Mouse (Mus musculus): ENCODE data around the gene Peak1. TPM values are rescaled to one million over a fixed set of nuclear protein-coding genes. Genes with fewer than 3 reads are reported as not detected.

Gene Peak1
- polyA plus RNA-seq, 1 experiment from 2014 or later, result 5.1 TPM

- H3K4me3 ChIP-seq, result no peak overlapping the region
- no peaks in the 10 kb centered on the region for H3K27me3 ChIP-seq (ENCODE audit: insufficient read depth, poor library complexity, severe bottlenecking)
- WGBS, result 94% methylated on average over 12 of the region's 12 CpGs
- H3K9me3 ChIP-seq, result no peaks in the 10 kb centered on the region
- no peaks in the 10 kb centered on the region for H3K36me3 ChIP-seq
- DNase-seq (ENCODE audit: low spot score), result no peak
- H3K27ac ChIP-seq, result no peak overlapping the region
- H3K4me1 ChIP-seq (replicated peaks), result no peaks in the 10 kb centered on the region
Observed at GRCm38 (mm10) chr9:56334363-56334762, 83.5 kb downstream of the Peak1 start.

GRCm38 (mm10) chr9:56332774-56333173 is 85.1 kb downstream of the Peak1 start:
- Histone ChIP-seq H3K9me3 (no peaks in the 10 kb centered on the region), H3K36me3 (no peaks in the 10 kb centered on the region), H3K27me3 (ENCODE audit: insufficient read depth, poor library complexity, severe bottlenecking) (no peaks in the 10 kb centered on the region), H3K27ac (no peak overlapping the region), H3K4me3 (no peak overlapping the region), H3K4me1 (replicated peaks) (no peaks in the 10 kb centered on the region)
- DNase-seq (ENCODE audit: low spot score), result no peak

- WGBS, result 92% methylated on average over 8 of the region's 8 CpGs
- Histone ChIP-seq H3K27ac (no peak overlapping the region), H3K4me3 (no peak overlapping the region), H3K4me1 (replicated peaks) (0 out of 2 replicates have a peak, but pooled peaks cover 4% of the 10 kb centered on the region), H3K36me3 (no peaks in the 10 kb centered on the region), H3K9me3 (no peaks in the 10 kb centered on the region), H3K27me3 (ENCODE audit: insufficient read depth, poor library complexity, severe bottlenecking) (no peaks in the 10 kb centered on the region)
- DNase-seq (ENCODE audit: low spot score), result no peak
Observed at GRCm38 (mm10) chr9:56326511-56327005, 91.3 kb downstream of the Peak1 start.

GRCm38 (mm10) chr9:56325725-56326124 is 92.1 kb downstream of the Peak1 start:
- 0 out of 2 replicates have a peak, but pooled peaks cover 4% of the 10 kb centered on the region for H3K4me1 ChIP-seq (replicated peaks)
- H3K36me3 ChIP-seq, result no peaks in the 10 kb centered on the region
- H3K9me3 ChIP-seq, result no peaks in the 10 kb centered on the region
- 92% methylated on average over 5 of the region's 5 CpGs for WGBS
- no peak overlapping the region for H3K4me3 ChIP-seq
- H3K27me3 ChIP-seq (ENCODE audit: insufficient read depth, poor library complexity, severe bottlenecking), result no peaks in the 10 kb centered on the region
- no peak for DNase-seq (ENCODE audit: low spot score)
- no peak overlapping the region for H3K27ac ChIP-seq

GRCm38 (mm10) chr9:56324576-56325355 is 93.1 kb downstream of the Peak1 start:
- 76% methylated on average over 16 of the region's 16 CpGs for WGBS
- H3K4me1 ChIP-seq (replicated peaks), result 0 out of 2 replicates have a peak, but pooled peaks cover 4% of the 10 kb centered on the region
- H3K9me3 ChIP-seq, result no peaks in the 10 kb centered on the region
- no peaks in the 10 kb centered on the region for H3K36me3 ChIP-seq
- DNase-seq (ENCODE audit: low spot score), result peak; percentile 7
- H3K4me3 ChIP-seq, result no peak overlapping the region
- H3K27ac ChIP-seq, result no peak overlapping the region
- no peaks in the 10 kb centered on the region for H3K27me3 ChIP-seq (ENCODE audit: insufficient read depth, poor library complexity, severe bottlenecking)

GRCm38 (mm10) chr9:56321291-56321690 is 96.6 kb downstream of the Peak1 start:
- Histone ChIP-seq H3K4me3 (no peak overlapping the region), H3K27me3 (ENCODE audit: insufficient read depth, poor library complexity, severe bottlenecking) (no peaks in the 10 kb centered on the region), H3K4me1 (replicated peaks) (0 out of 2 replicates have a peak, but pooled peaks cover 4% of the 10 kb centered on the region), H3K9me3 (peaks cover 4% of the 10 kb centered on the region), H3K36me3 (no peaks in the 10 kb centered on the region), H3K27ac (no peak overlapping the region)
- DNase-seq (ENCODE audit: low spot score), result no peak
- 90% methylated on average over 2 of the region's 2 CpGs for WGBS

GRCm38 (mm10) chr9:56314326-56314725 is 103.5 kb downstream of the Peak1 start:
- 90% methylated on average over 3 of the region's 3 CpGs for WGBS
- no peak for DNase-seq (ENCODE audit: low spot score)
- Histone ChIP-seq H3K4me1 (replicated peaks) (0 out of 2 replicates have a peak, but pooled peaks cover 3% of the 10 kb centered on the region), H3K9me3 (peaks cover 4% of the 10 kb centered on the region), H3K27ac (no peak overlapping the region), H3K27me3 (ENCODE audit: insufficient read depth, poor library complexity, severe bottlenecking) (no peaks in the 10 kb centered on the region), H3K4me3 (no peak overlapping the region), H3K36me3 (no peaks in the 10 kb centered on the region)

GRCm38 (mm10) chr9:56309079-56309478 is 108.8 kb downstream of the Peak1 start:
- Histone ChIP-seq H3K4me1 (replicated peaks) (peaks cover 16% of the 10 kb centered on the region), H3K27ac (no peak overlapping the region), H3K36me3 (no peaks in the 10 kb centered on the region), H3K4me3 (no peak overlapping the region), H3K9me3 (no peaks in the 10 kb centered on the region), H3K27me3 (ENCODE audit: insufficient read depth, poor library complexity, severe bottlenecking) (no peaks in the 10 kb centered on the region)
- DNase-seq (ENCODE audit: low spot score), result no peak
- 81% methylated on average over 2 of the region's 2 CpGs for WGBS

- no peaks in the 10 kb centered on the region for H3K9me3 ChIP-seq
- 53% methylated on average over 2 of the region's 2 CpGs for WGBS
- no peak overlapping the region for H3K27ac ChIP-seq
- no peak for DNase-seq (ENCODE audit: low spot score)
- no peaks in the 10 kb centered on the region for H3K27me3 ChIP-seq (ENCODE audit: insufficient read depth, poor library complexity, severe bottlenecking)
- H3K4me1 ChIP-seq (replicated peaks), result peaks cover 30% of the 10 kb centered on the region
- H3K36me3 ChIP-seq, result no peaks in the 10 kb centered on the region
- H3K4me3 ChIP-seq, result no peak overlapping the region
Observed at GRCm38 (mm10) chr9:56304526-56304925, 113.3 kb downstream of the Peak1 start.

GRCm38 (mm10) chr9:56302921-56303465 is 114.9 kb downstream of the Peak1 start:
- no peak overlapping the region for H3K4me3 ChIP-seq
- WGBS, result 26% methylated on average over 3 of the region's 3 CpGs
- peaks cover 26% of the 10 kb centered on the region for H3K4me1 ChIP-seq (replicated peaks)
- H3K36me3 ChIP-seq, result no peaks in the 10 kb centered on the region
- peak; percentile 24 for DNase-seq (ENCODE audit: low spot score)
- H3K27ac ChIP-seq, result peak overlapping the region; percentile 81
- H3K27me3 ChIP-seq (ENCODE audit: insufficient read depth, poor library complexity, severe bottlenecking), result no peaks in the 10 kb centered on the region
- no peaks in the 10 kb centered on the region for H3K9me3 ChIP-seq

GRCm38 (mm10) chr9:56290019-56290418 is 127.8 kb downstream of the Peak1 start:
- Histone ChIP-seq H3K27me3 (ENCODE audit: insufficient read depth, poor library complexity, severe bottlenecking) (no peaks in the 10 kb centered on the region), H3K4me1 (replicated peaks) (no peaks in the 10 kb centered on the region), H3K4me3 (no peak overlapping the region), H3K36me3 (no peaks in the 10 kb centered on the region), H3K9me3 (no peaks in the 10 kb centered on the region), H3K27ac (no peak overlapping the region)
- DNase-seq (ENCODE audit: low spot score), result no peak
- 92% methylated on average over 2 of the region's 2 CpGs for WGBS

- WGBS, result 83% methylated on average over 5 of the region's 5 CpGs
- no peaks in the 10 kb centered on the region for H3K36me3 ChIP-seq
Observed at GRCm38 (mm10) chr9:56282481-56282880, 135.4 kb downstream of the Peak1 start.

GRCm38 (mm10) chr9:56273576-56273975 is 144.3 kb downstream of the Peak1 start:
- H3K4me1 ChIP-seq (replicated peaks), result no peaks in the 10 kb centered on the region
- H3K4me3 ChIP-seq, result no peak overlapping the region
- 92% methylated on average over 3 of the region's 3 CpGs for WGBS
- H3K27me3 ChIP-seq (ENCODE audit: insufficient read depth, poor library complexity, severe bottlenecking), result no peaks in the 10 kb centered on the region
- DNase-seq (ENCODE audit: low spot score), result no peak
- H3K36me3 ChIP-seq, result no peaks in the 10 kb centered on the region
- no peak overlapping the region for H3K27ac ChIP-seq
- H3K9me3 ChIP-seq, result no peaks in the 10 kb centered on the region

More at GRCm38 (mm10) chr9:56282481-56282880, 135.4 kb downstream of the Peak1 start:
- Histone ChIP-seq H3K9me3 (no peaks in the 10 kb centered on the region), H3K4me1 (replicated peaks) (no peaks in the 10 kb centered on the region), H3K27me3 (ENCODE audit: insufficient read depth, poor library complexity, severe bottlenecking) (no peaks in the 10 kb centered on the region), H3K27ac (no peak overlapping the region), H3K4me3 (no peak overlapping the region)
- no peak for DNase-seq (ENCODE audit: low spot score)
